Mouse (Mus musculus): Measurements from ENCODE around the gene Barx1. TPM values are rescaled to one million over a fixed set of nuclear protein-coding genes. Genes with fewer than 3 reads are reported as not detected.

The Barx1 gene
- polyA plus RNA-seq, 1 experiment from 2014 or later: 58.4 TPM

DNA sequence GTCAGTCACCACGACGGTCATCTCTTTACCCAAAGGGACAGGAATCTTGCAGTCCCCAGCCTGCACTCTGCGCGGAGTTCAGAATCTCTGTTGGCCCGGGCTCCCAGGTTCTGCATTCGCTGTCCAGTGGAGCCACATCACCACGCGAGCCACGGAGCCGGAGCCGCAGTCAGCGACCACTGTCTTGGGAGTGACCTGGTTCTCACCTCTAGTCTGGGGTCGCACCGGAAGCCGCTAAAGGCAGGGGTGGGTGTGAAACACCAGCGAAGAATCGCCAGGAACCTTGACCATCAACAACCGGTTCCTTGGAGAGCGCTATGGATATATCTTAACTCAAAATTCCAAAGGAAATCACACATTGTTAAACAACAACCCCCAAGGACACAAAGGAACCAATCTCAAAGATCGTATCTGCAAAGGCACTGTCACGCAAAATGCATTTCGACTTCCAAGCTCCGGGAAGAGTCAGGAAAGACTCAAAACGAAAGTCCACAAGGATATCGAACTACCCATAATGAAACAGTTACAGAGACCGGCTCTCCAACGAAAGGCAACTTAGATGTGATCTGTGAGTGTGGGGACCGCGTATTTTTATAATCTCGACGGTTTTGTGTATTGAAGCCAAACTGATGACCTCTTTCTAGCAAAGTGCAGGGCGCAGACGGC, 4.1 kb upstream of the Barx1 start:
- Histone ChIP-seq H3K4me2 (ENCODE audit: low read depth, low read length) (peak overlapping the region; percentile 63), H3K9me3 (replicated peaks; ENCODE audit: control insufficient read depth, low read length) (no peaks in the 10 kb centered on the region), H3K9ac (ENCODE audit: low read length) (peak overlapping the region; percentile 71), H3K27me3 (ENCODE audit: control insufficient read depth, insufficient read depth, low read length) (peaks cover 47% of the 10 kb centered on the region), H3K36me3 (ENCODE audit: control insufficient read depth, insufficient read depth, low read length) (no peaks in the 10 kb centered on the region), H3K27ac (ENCODE audit: low read length) (peak overlapping the region; percentile 88), H3K4me3 (replicated peaks; ENCODE audit: low read length) (peak overlapping the region; percentile 71), H3K4me1 (ENCODE audit: control insufficient read depth, insufficient read depth, low read length) (peaks cover 21% of the 10 kb centered on the region; the same call in 1 of the 2 replicates)
- 2% methylated on average over 33 of the region's 33 CpGs for WGBS
- no peak for ATAC-seq (ENCODE audit: insufficient read depth, low FRiP score)

DNA sequence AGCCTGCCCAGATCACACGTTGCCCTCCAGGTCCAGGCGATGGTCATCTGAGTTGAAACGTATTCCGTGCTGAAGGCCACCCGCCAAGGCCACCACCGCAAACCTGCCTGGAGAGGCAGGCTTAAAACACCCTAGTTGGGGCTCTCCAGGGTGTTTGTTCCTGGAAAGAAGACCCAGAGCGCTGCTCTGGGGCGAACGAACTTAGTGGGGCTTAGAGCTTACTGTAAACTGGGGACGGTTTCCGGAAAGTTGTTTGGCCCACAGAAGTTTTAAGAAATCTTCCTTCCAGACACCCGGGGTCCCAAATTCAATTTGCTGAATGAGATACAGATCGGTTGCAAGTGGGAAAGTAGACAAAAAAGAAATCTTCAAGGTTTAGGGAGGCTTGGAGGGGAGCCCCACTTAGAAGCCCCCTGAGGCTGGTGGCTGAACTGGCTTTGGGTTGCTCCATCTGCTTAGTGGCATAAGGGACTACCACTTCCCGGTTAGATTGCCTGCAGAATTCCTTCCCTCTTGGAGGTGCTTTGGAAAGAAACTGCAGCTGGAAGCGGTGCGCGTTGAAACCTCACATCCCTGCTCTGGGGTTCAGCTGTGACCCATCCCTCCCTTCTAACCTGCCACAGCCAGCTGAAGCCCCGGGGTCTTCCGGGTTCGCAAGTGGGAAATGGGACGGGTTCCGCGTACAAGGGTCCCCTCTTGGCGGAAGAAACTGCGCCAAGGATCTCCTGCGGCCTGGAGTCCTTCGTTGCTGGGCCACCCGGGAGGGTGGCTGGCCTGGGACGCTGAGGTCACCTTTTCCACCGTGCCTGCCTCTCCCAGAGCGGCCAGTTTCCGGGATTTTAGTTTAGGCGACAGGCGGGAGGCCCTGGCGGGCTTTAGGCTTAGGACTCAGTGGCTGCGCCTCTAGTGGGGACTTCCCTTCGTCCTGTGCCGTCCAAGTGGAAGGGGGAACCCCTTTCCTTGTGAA, 3.3 kb upstream of the Barx1 start:
- Histone ChIP-seq H3K27ac (ENCODE audit: low read length) (peak overlapping the region; percentile 88), H3K4me1 (ENCODE audit: control insufficient read depth, insufficient read depth, low read length) (peaks cover 21% of the 10 kb centered on the region; the same call in 1 of the 2 replicates), H3K4me3 (replicated peaks; ENCODE audit: low read length) (peak overlapping the region; percentile 71), H3K9me3 (replicated peaks; ENCODE audit: control insufficient read depth, low read length) (no peaks in the 10 kb centered on the region), H3K27me3 (ENCODE audit: control insufficient read depth, insufficient read depth, low read length) (peaks cover 49% of the 10 kb centered on the region), H3K4me2 (ENCODE audit: low read depth, low read length) (peak overlapping the region; percentile 63), H3K36me3 (ENCODE audit: control insufficient read depth, insufficient read depth, low read length) (no peaks in the 10 kb centered on the region), H3K9ac (ENCODE audit: low read length) (peak overlapping the region; percentile 71)
- 3% methylated on average over 38 of the region's 38 CpGs for WGBS
- no peak for ATAC-seq (ENCODE audit: insufficient read depth, low FRiP score)

DNA sequence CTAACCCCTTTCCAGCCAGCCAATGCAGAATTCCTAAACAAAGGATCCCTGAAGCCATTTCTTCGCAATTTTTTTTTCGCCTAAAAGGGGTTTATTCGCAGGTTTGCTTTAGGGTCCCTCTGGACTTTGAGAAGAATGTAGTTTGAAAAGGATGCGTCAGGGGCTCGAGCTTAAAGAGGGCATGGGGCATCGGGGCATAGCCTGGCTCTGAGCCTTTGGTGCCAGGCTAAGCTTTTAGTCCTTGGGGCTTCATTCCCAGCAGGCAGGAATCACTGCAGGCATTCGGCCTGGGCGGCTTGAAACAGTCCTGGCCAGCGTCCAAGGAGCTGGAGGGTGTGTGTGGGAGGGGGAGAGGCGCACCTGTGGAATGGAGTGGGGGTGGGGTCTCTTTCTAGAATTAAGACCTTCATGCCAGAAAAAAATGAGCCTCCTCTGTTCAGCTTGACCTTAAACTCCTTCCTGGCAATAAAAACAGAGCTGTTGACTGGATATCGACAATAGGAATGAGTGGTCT, 2.5 kb upstream of the Barx1 start:
- Histone ChIP-seq H3K4me2 (ENCODE audit: low read depth, low read length) (peak overlapping the region; percentile 63), H3K4me3 (replicated peaks; ENCODE audit: low read length) (peak overlapping the region; percentile 71)

GRCm38 (mm10) chr13:48660741-48661140, 2.1 kb upstream of the Barx1 start:
- Histone ChIP-seq H3K27me3 (ENCODE audit: control insufficient read depth, insufficient read depth, low read length) (peaks cover 61% of the 10 kb centered on the region), H3K36me3 (ENCODE audit: control insufficient read depth, insufficient read depth, low read length) (no peaks in the 10 kb centered on the region), H3K4me2 (ENCODE audit: low read depth, low read length) (peak overlapping the region; percentile 63), H3K4me3 (replicated peaks; ENCODE audit: low read length) (peak overlapping the region; percentile 71), H3K27ac (ENCODE audit: low read length) (peak overlapping the region; percentile 88), H3K9ac (ENCODE audit: low read length) (peak overlapping the region; percentile 73), H3K4me1 (ENCODE audit: control insufficient read depth, insufficient read depth, low read length) (peaks cover 21% of the 10 kb centered on the region; the same call in 1 of the 2 replicates), H3K9me3 (replicated peaks; ENCODE audit: control insufficient read depth, low read length) (no peaks in the 10 kb centered on the region)
- ATAC-seq (ENCODE audit: insufficient read depth, low FRiP score): no peak
- 16% methylated on average over 6 of the region's 6 CpGs for WGBS

More for the DNA sequence above, 2.5 kb upstream of the Barx1 start:
- no peak for ATAC-seq (ENCODE audit: insufficient read depth, low FRiP score)
- Histone ChIP-seq H3K4me1 (ENCODE audit: control insufficient read depth, insufficient read depth, low read length) (peaks cover 21% of the 10 kb centered on the region; the same call in 1 of the 2 replicates), H3K9me3 (replicated peaks; ENCODE audit: control insufficient read depth, low read length) (no peaks in the 10 kb centered on the region), H3K36me3 (ENCODE audit: control insufficient read depth, insufficient read depth, low read length) (no peaks in the 10 kb centered on the region), H3K27ac (ENCODE audit: low read length) (peak overlapping the region; percentile 88), H3K27me3 (ENCODE audit: control insufficient read depth, insufficient read depth, low read length) (peaks cover 56% of the 10 kb centered on the region), H3K9ac (ENCODE audit: low read length) (peak overlapping the region; percentile 71)
- 5% methylated on average over 11 of the region's 11 CpGs for WGBS

DNA sequence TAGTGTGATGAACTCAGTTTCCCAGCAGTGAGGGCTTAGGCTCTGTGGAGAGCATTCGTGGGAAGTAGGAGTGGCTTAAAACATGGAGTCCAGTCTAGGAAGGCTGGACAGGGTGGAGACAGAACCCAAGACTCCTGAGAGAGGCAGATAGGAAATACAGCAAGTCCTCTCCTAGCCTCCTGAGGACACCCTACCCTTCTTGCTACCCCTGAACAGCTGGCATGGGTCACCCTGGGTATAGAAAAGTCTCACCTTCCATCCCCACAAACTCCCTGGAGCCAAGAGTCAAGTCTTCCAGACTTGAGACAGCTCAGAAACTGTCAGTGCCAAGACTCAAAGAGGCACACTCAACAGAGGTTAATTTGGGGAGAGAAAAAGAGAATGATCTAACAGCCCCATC, 1.2 kb upstream of the Barx1 start:
- no peaks in the 10 kb centered on the region for H3K36me3 ChIP-seq (ENCODE audit: control insufficient read depth, insufficient read depth, low read length)
- H3K27ac ChIP-seq (ENCODE audit: low read length): peak overlapping the region; percentile 88
- H3K4me3 ChIP-seq (replicated peaks; ENCODE audit: low read length): peak overlapping the region; percentile 71
- ATAC-seq (ENCODE audit: insufficient read depth, low FRiP score): 0 out of 2 replicates have a peak, but pooled peaks have one; percentile 16
- no peaks in the 10 kb centered on the region for H3K9me3 ChIP-seq (replicated peaks; ENCODE audit: control insufficient read depth, low read length)
- peak overlapping the region; percentile 63 for H3K4me2 ChIP-seq (ENCODE audit: low read depth, low read length)
- peak overlapping the region; percentile 73 for H3K9ac ChIP-seq (ENCODE audit: low read length)
- WGBS: 3% methylated on average over 1 of the region's 1 CpGs
- H3K27me3 ChIP-seq (ENCODE audit: control insufficient read depth, insufficient read depth, low read length): peaks cover 57% of the 10 kb centered on the region
- H3K4me1 ChIP-seq (ENCODE audit: control insufficient read depth, insufficient read depth, low read length): peaks cover 21% of the 10 kb centered on the region; the same call in 1 of the 2 replicates

GRCm38 (mm10) chr13:48663211-48663987, 601 bp downstream of the Barx1 start:
- 4% methylated on average over 54 of the region's 54 CpGs for WGBS
- ATAC-seq (ENCODE audit: insufficient read depth, low FRiP score): no peak
- H3K27me3 ChIP-seq (ENCODE audit: control insufficient read depth, insufficient read depth, low read length): peaks cover 47% of the 10 kb centered on the region

DNA sequence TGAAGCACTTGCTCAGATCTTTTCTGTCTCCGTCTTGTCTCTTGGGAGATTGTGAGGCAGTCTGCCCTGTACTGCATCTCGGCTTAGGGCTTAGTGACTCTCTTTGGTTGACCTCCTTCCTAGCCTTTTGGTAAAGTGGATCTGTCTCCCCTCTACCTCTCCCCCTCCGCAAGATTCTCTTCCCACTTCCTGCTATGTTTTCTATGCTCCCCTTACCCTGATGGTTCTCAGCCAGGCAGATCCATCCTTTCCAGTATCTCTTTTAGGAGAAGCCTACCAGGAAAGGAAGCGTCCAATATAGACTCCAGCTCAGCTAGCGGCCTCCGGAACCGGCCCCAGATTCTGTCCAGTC, 1.2 kb downstream of the Barx1 start:
- WGBS: 20% methylated on average over 7 of the region's 7 CpGs
- H3K4me3 ChIP-seq (replicated peaks; ENCODE audit: low read length): peak overlapping the region; percentile 71
- peak overlapping the region; percentile 93 for H3K27ac ChIP-seq (ENCODE audit: low read length)
- H3K36me3 ChIP-seq (ENCODE audit: control insufficient read depth, insufficient read depth, low read length): no peaks in the 10 kb centered on the region
- ATAC-seq (ENCODE audit: insufficient read depth, low FRiP score): no peak
- H3K27me3 ChIP-seq (ENCODE audit: control insufficient read depth, insufficient read depth, low read length): peaks cover 47% of the 10 kb centered on the region
- H3K9ac ChIP-seq (ENCODE audit: low read length): peak overlapping the region; percentile 87
- peaks cover 21% of the 10 kb centered on the region for H3K4me1 ChIP-seq (ENCODE audit: control insufficient read depth, insufficient read depth, low read length)
- no peaks in the 10 kb centered on the region for H3K9me3 ChIP-seq (replicated peaks; ENCODE audit: control insufficient read depth, low read length)
- peak overlapping the region; percentile 63 for H3K4me2 ChIP-seq (ENCODE audit: low read depth, low read length)

More at GRCm38 (mm10) chr13:48663211-48663987, 601 bp downstream of the Barx1 start:
- H3K4me2 ChIP-seq (ENCODE audit: low read depth, low read length): peak overlapping the region; percentile 63
- H3K9ac ChIP-seq (ENCODE audit: low read length): peak overlapping the region; percentile 87
- H3K27ac ChIP-seq (ENCODE audit: low read length): peak overlapping the region; percentile 93
- H3K4me3 ChIP-seq (replicated peaks; ENCODE audit: low read length): peak overlapping the region; percentile 71
- no peaks in the 10 kb centered on the region for H3K9me3 ChIP-seq (replicated peaks; ENCODE audit: control insufficient read depth, low read length)
- H3K36me3 ChIP-seq (ENCODE audit: control insufficient read depth, insufficient read depth, low read length): no peaks in the 10 kb centered on the region
- peaks cover 18% of the 10 kb centered on the region; the same call in 1 of the 2 replicates for H3K4me1 ChIP-seq (ENCODE audit: control insufficient read depth, insufficient read depth, low read length)

- Histone ChIP-seq H3K36me3 (ENCODE audit: control insufficient read depth, insufficient read depth, low read length) (no peaks in the 10 kb centered on the region), H3K4me2 (ENCODE audit: low read depth, low read length) (peak overlapping the region; percentile 63), H3K4me1 (ENCODE audit: control insufficient read depth, insufficient read depth, low read length) (peaks cover 29% of the 10 kb centered on the region), H3K4me3 (replicated peaks; ENCODE audit: low read length) (peak overlapping the region; percentile 71), H3K27me3 (ENCODE audit: control insufficient read depth, insufficient read depth, low read length) (peaks cover 52% of the 10 kb centered on the region), H3K27ac (ENCODE audit: low read length) (peak overlapping the region; percentile 12), H3K9me3 (replicated peaks; ENCODE audit: control insufficient read depth, low read length) (no peaks in the 10 kb centered on the region), H3K9ac (ENCODE audit: low read length) (peak overlapping the region; percentile 87)
- 2% methylated on average over 39 of the region's 39 CpGs for WGBS
- no peak for ATAC-seq (ENCODE audit: insufficient read depth, low FRiP score)
Observed at GRCm38 (mm10) chr13:48664916-48665655, 2.3 kb downstream of the Barx1 start.

Data from stomach, embryonic 16.5 days (tissue).